Mouse (Mus musculus) liver, postnatal 0 days (tissue): ENCODE measurements around the gene Scn2b.

Experiments used
- CTCF ChIP-seq: sonication (generic); IDR thresholded peaks from 2 replicates; pipeline ENCODE4 v1.5.1; 2016; ENCODE audit warnings: antibody characterized with exemption, low read depth
- EP300 ChIP-seq: IDR thresholded peaks from 2 replicates; pipeline ENCODE4 v1.6.1; 2016; ENCODE audit warnings: antibody characterized with exemption, low read depth, mild to moderate bottlenecking

DNA sequence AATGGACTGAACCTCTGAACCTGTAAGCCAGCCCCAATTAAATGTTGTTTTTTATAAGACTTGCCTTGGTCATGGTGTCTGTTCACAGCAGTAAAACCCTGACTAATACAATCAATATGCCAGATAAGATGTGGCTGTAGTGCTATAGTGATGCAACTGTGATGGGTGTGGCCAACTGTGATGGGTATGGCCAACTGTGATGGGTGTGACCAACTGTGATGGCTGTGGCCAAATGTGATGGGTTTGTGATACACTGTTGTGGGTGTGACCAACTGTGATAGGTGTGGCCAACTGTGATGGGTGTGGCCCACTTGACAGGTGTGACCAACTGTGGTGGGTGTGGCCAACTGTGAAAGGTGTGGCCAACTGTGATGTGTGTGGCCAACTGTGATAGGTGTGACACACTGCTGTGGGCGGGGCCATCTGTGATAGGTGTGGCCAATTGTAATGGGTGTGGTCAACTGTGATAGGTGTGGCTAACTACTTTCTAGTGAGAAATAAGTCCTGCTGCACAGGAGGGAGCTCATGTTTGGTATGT, 53.6 kb downstream of the Scn2b start:
- TF ChIP-seq CTCF (no peak), EP300 (no peak)
